Mouse (Mus musculus): Measurements from ENCODE around the gene Acap3. TPM values are rescaled to one million over a fixed set of nuclear protein-coding genes. Genes with fewer than 3 reads are reported as not detected.

Acap3 gene
- 10 to 100 TPM; 59.6 to 69.9 TPM for total RNA-seq (2023)

DNA sequence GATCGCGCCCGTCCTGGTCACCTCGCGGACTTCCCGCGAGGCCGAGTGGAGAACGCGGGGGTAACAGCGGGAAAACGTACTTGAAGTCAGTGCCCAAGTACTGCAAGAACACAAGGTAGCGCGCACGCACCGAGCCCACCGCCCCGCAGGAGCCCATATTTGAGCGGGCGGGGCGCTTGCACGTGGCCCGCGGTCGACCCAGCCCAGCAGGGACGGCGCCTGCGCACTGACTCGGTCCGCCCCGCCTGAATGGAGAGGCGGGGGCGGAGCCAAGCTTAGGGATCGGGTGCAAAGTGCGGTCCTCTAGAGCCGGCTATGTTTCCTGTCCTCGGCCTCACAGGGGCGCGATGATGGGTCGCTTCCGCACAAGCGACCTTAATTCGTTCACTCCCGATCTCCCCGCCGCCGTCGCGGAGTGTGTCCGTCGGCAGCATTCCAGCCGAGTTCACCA is at the start of gene Acap3, which contains the start of gene Pusl1:
TSS of gene Acap3 (plus strand) at position 272 of the 451 bp plus-strand sequence.
TSS of gene Pusl1 (minus strand) at position 231 of the 451 bp plus-strand sequence.

DNA sequence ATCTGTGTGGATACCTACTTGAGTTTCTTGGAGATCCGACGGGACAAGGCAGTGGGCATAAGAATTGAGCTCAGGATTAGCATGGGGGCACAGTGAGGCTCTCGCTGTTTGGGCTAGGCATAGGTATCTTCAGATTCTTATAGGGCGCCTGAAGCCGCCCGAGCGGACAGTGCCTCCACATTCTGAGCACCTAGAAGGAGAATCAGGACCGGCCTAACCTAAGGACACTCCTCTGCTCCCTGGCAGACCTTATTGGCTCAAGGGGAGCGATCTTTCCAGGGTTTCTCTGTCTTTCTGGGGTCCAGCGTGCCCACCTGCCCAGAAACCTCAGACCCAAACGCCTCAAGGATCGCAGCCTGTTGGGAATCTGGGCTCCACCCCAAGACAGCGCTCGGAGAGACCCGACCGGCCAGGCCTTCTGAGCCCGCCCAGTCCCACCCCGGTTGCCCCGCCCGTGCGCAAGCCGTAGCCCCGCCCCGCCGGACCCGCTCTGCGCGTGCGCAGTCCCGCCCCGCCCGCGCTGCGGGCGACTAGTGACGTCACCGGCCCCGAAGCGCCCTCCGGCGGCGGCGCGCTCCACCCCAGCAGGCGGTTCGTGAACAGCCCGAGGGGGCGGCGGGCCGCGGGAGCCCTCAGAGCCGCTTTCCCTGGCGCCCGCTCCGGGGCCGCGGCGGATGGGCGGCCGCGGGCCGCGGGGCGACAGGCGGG is 44.6 kb upstream of the Acap3 start, which contains the start of gene Dvl1:
TSS of gene Dvl1 (plus strand) at position 532 of the 708 bp plus-strand sequence.

DNA sequence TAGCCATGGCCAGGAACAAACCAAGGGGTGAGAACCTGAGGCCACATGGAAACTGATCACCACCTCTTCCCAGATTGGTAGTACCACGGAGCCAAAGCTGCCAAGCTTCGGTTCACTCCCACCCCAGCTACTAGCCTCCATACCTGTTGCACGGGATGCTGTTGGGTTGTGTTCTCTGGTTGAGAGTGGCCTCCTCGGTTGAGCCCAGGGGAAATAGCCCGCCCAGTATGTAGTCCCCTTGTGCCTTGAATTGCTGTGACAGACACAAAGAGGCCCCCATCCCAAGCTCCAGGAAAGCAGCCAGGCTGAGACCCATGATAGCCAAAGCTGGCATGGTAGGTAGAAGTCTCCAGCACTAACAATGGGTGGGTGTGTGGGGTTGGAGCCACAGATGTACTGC is 28.6 kb upstream of the Acap3 start, which contains the start of gene Tas1r3:
TSS of gene Tas1r3 (minus strand) at position 362 of the 400 bp plus-strand sequence.

DNA sequence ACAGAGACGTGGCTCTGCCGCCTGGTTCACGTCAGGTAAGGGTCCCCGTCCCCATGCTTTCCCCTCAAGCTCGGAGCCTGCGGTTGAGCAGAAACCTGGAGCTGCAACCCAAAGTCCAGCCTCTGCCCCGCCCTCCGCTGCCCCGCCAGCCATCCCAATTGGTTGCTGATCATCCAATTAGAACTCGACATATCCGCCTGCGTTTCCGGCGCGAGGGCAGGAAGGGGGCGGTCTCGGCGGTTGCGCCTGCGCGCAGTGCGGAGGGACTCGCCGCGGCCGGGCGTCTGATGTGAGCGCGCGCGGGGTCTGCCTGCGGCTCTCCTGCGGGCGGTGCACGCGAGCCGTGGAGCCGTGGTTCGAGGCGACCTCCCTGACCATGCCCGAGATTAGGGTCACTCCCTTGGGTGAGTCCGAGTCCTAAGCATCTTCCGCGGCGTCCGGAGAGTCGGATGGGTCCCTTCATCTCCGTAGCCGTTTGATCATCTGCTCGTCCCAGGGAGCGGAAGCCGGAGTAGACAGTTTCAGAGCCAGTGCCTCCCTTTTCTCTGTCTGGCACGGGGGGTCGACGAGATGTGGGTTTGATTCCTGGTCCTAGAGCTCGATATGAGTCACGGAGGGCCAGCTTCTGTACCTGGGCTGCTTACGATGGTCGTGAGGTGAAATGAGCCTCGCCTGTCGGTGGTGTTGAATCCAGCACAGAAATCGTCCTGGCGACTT is 22.1 kb upstream of the Acap3 start, which contains the start of the genes Cptp and Ints11:
TSS of gene Cptp (minus strand) at position 124 of the 717 bp plus-strand sequence.
TSS of gene Ints11 (plus strand) at position 230 of the 717 bp plus-strand sequence.

DNA sequence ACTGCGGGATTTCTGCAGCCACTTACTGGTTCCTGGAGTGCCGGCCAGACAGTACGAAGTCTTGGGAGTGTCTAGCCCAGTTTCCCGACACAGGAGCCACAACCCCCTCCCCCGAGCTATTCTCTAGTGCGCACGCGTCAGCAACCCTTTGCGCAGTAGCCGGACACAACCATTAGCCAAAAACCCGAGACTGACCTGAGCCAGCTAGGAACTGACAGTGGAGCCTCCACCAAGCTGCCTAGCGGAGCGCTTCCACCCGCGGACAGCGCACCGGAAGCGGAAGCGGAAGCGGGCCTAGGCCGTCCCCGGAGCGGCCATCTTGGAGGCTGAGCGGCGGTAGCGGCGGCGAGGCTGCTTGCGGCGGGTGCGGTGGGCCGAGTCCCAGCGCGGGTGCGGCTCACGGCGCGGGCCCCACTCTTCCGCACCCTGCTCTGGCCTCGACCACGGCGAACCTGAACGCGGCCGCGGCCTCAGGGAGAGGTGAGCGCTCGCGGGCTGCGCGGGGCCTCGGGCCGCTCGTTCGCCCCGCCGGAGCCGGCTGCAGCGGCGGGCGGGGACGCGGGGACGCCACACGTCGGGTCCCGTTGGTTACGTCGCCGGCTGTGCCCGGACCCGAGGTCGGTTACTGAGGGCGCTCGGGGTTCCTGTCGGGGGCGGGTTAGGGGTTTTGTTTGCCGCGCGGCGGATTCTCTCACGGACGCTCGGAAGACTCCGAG is 52.1 kb downstream of the Acap3 start, which contains the start of gene Ube2j2:
TSS of gene Ube2j2 (plus strand) at position 298 of the 716 bp plus-strand sequence.

Other genes with a start within 250 kb of the Acap3 start
- gene Gm10563, start 246.4 kb upstream of the Acap3 start, total RNA-seq (2023), result not detected
- under 1 TPM; 0.39 to 0.75 TPM for gene Mmp23, start 238.4 kb upstream of the Acap3 start, total RNA-seq (2023)
- gene Mib2, start 222.6 kb upstream of the Acap3 start, total RNA-seq (2023), result 10 to 100 TPM; 36.8 TPM
- under 1 TPM; 0.49 to 0.57 TPM for gene Fndc10, start 197.5 kb upstream of the Acap3 start, total RNA-seq (2023)
- gene Ssu72, start 187.0 kb upstream of the Acap3 start, total RNA-seq (2023), result 10 to 100 TPM; 87.7 to 96.0 TPM
- gene Tmem240, start 157.0 kb upstream of the Acap3 start, total RNA-seq (2023), result under 1 TPM; 0.18 to 0.20 TPM
- gene Atad3a, start 130.7 kb upstream of the Acap3 start, total RNA-seq (2023), result 10 to 100 TPM; 14.9 to 15.3 TPM
- under 1 TPM; 0.09 to 0.11 TPM for gene Vwa1, start 117.1 kb upstream of the Acap3 start, total RNA-seq (2023)
- gene Tmem88b, start 105.9 kb upstream of the Acap3 start, total RNA-seq (2023), result not detected
- not detected for gene Ankrd65, start 101.4 kb upstream of the Acap3 start, total RNA-seq (2023)
- 10 to 100 TPM; 47.8 to 55.1 TPM for gene Mrpl20, start 88.9 kb upstream of the Acap3 start, total RNA-seq (2023)
- 100 to 1,000 TPM; 114 to 134 TPM for gene Ccnl2, start 79.3 kb upstream of the Acap3 start, total RNA-seq (2023)
- 10 to 100 TPM; 81.9 to 91.0 TPM for gene Aurkaip1, start 60.5 kb upstream of the Acap3 start, total RNA-seq (2023)
- gene Mxra8, start 52.1 kb upstream of the Acap3 start, total RNA-seq (2023), result 1 to 10 TPM in 1 of 2 experiments, under 1 TPM in 1; 0.57 to 1.3 TPM
- gene Dvl1, start 44.4 kb upstream of the Acap3 start, total RNA-seq (2023), result 10 to 100 TPM; 43.2 to 47.3 TPM
- 1 to 10 TPM; 2.5 to 2.7 TPM for gene Tas1r3, start 28.5 kb upstream of the Acap3 start, total RNA-seq (2023)
- 10 to 100 TPM; 17.2 to 22.4 TPM for gene Cptp, start 22.4 kb upstream of the Acap3 start, total RNA-seq (2023)
- 10 to 100 TPM; 35.3 to 37.1 TPM for gene Ints11, start 22.3 kb upstream of the Acap3 start, total RNA-seq (2023)
- gene Pusl1, start within 50 bp of the Acap3 start, total RNA-seq (2023), result 10 to 100 TPM; 10.8 to 11.2 TPM
- 10 to 100 TPM; 59.5 to 79.0 TPM for gene Ube2j2, start 52.0 kb downstream of the Acap3 start, total RNA-seq (2023)
- 10 to 100 TPM; 30.9 to 60.7 TPM for gene C1qtnf12, start 70.5 kb downstream of the Acap3 start, total RNA-seq (2023)
- 1 to 10 TPM; 2.5 TPM for gene B3galt6, start 100.8 kb downstream of the Acap3 start, total RNA-seq (2023)
- 100 to 1,000 TPM; 107 to 110 TPM for gene Sdf4, start 101.0 kb downstream of the Acap3 start, total RNA-seq (2023)
- 1 to 10 TPM; 1.5 to 2.8 TPM for gene Tnfrsf4, start 122.0 kb downstream of the Acap3 start, total RNA-seq (2023)
- gene Tnfrsf18, start 134.3 kb downstream of the Acap3 start, total RNA-seq (2023), result 1 to 10 TPM; 3.2 to 4.0 TPM
- not detected for gene Ttll10, start 167.6 kb downstream of the Acap3 start, total RNA-seq (2023)
- gene 9430015G10Rik, start 218.2 kb downstream of the Acap3 start, total RNA-seq (2023), result 10 to 100 TPM; 16.1 to 18.7 TPM
- gene Rnf223, start 238.7 kb downstream of the Acap3 start, total RNA-seq (2023), result under 1 TPM; 0.44 to 0.46 TPM

Measured in neutrophil, adult 83 days (primary cell).